Mouse (Mus musculus) megakaryocyte, embryonic 14.5 days (primary cell): ENCODE measurements at regions not wholly inside any gene's neighbourhood (a gene's known extent, or its start where the extent isn't known, plus 50 kb on each side); places are given as distances from the start of the nearest gene placed in this dataset.

Experiments used
- H3K27me3 ChIP-seq: replicated peaks from 2 replicates; pipeline ENCODE3; 2012; ENCODE audit warnings: inconsistent platforms
- H3K36me3 ChIP-seq: replicated peaks from 2 replicates; pipeline ENCODE3; 2012; ENCODE audit warnings: low read length, inconsistent platforms, mixed read lengths
- H3K4me1 ChIP-seq: 2 replicates; pipeline ENCODE4 v1.6.1; 2012; ENCODE audit warnings: inconsistent platforms
- H3K4me3 ChIP-seq: replicated peaks from 2 replicates; pipeline ENCODE3; 2012; ENCODE audit warnings: moderate library complexity, mild to moderate bottlenecking, inconsistent platforms
- H3K9me3 ChIP-seq: 2 replicates; pipeline ENCODE4 v1.6.1; 2012; ENCODE audit warnings: inconsistent platforms
- FLI1 ChIP-seq: IDR thresholded peaks from 2 replicates; pipeline ENCODE4 v1.6.1; 2012; ENCODE audit warnings: low read length, inconsistent platforms, mixed read lengths
- GATA1 ChIP-seq: IDR thresholded peaks from 3 replicates; pipeline ENCODE4 v1.6.1; 2012; ENCODE audit warnings: mixed read lengths, low read length, inconsistent platforms, borderline replicate concordance

DNA sequence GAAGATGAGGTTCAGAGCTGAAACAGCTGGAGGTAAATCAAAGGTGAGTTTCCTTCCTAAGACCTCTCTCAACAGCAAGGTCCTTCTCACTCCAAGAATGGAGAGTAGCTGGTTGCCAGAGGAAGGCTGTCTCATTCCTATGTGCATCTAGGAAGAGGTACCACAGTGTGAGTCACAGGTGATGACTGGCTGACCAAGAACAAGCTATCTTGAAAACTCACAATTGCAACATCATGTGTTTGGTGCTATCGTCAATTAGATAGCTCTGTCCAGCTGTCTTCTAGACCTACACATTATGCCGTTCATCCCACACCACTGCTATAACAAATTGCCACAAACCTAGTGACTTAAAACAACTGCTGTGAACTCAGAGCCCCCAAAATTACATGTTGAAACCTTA lies 72.3 kb upstream of the Skap2 start:
- H3K9me3 ChIP-seq = no peaks in the 10 kb centered on the region
- H3K4me1 ChIP-seq = no peaks in the 10 kb centered on the region
- H3K27me3 ChIP-seq = peaks cover 29% of the 10 kb centered on the region
- TF ChIP-seq FLI1 = no peak
- TF ChIP-seq GATA1 = no peak
- H3K4me3 ChIP-seq = no peak overlapping the region
- no peaks in the 10 kb centered on the region for H3K36me3 ChIP-seq

- H3K4me3 ChIP-seq = no peak overlapping the region
- H3K27me3 ChIP-seq = peaks cover 32% of the 10 kb centered on the region
- TF ChIP-seq FLI1 (no peak), GATA1 (no peak)
- no peaks in the 10 kb centered on the region for H3K9me3 ChIP-seq
- no peaks in the 10 kb centered on the region for H3K4me1 ChIP-seq
- H3K36me3 ChIP-seq = no peaks in the 10 kb centered on the region
These were observed 67.2 kb upstream of the Skap2 start for GRCm38 (mm10) chr6:52079501-52079900.

DNA sequence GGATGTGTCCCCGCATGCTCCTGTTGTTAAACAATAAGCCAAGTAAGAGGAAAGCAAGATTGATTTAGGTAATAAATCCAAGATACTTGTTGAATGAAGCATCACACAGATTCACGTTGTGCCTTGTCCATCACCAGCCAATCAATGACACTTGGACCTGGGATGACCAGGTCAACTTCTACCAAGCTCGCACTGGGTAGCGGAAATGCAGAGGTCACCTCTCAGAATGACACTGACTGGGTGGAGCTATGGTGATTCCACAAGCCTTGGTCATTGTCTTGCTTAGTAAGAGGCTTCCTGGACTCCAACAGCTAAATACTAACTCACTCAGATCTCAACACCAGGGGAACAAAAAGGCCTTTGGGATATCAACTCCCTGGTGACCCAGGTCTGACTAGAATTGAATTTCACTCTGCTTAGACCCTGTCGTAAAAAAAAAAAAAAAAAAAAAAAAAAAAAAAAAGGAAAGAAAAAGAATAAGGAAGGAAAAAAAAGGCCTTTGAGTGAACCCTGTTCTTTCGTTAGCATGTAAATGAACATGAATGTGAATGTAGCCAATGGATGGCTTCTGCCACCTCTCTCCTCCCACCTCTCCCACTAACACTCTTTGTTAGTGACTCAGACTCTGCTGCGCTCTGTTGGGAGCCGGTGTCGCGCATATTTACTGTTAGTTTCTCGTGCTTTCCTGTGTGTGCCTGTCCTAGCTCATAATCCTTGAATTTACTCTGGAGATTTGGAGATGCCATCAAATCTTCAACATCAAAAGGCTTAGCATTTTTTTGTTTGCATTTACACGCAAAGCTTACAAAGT lies 66.4 kb upstream of the Skap2 start:
- peaks cover 33% of the 10 kb centered on the region for H3K27me3 ChIP-seq
- H3K4me1 ChIP-seq = no peaks in the 10 kb centered on the region
- TF ChIP-seq FLI1 = no peak
- no peak for TF ChIP-seq GATA1
- H3K9me3 ChIP-seq = no peaks in the 10 kb centered on the region
- H3K36me3 ChIP-seq = no peaks in the 10 kb centered on the region
- H3K4me3 ChIP-seq = no peak overlapping the region

DNA sequence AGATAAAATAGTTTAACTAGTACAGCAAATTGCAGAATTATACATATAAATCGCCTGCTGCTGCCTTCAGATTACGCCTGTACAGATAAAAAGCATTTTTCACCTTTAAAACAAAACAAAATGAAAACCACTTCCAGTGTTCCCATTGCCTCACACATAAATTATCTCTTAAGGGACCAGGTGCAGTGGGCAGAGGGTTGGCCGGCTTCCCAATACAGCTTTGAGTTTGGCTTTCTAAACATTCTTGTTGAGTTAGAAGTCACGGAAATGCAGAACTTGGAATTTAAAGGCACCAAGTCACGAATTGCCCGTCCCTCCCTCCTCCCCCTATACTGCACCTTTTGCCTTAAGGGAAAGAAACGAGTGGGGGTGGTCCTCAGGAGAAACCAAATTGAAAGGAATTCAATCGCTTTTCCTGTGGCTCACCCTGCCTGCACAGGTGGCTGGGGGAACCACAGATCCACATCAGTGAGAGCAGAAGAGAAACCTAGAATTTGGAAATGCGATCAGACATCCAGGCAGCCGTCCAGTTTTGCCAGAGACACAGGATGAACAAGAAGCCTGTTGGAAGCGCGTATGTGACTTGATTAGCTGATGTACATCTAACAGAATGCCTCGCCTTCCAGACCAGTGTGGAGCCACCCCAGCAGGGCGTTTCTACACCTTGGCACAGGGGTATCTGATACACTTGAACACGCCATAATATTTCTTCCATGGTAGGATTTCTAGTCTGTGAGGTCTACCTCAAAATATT lies 64.0 kb upstream of the Skap2 start:
- peaks cover 38% of the 10 kb centered on the region for H3K27me3 ChIP-seq
- H3K4me3 ChIP-seq = no peak overlapping the region
- H3K4me1 ChIP-seq = no peaks in the 10 kb centered on the region
- H3K9me3 ChIP-seq = no peaks in the 10 kb centered on the region
- H3K36me3 ChIP-seq = no peaks in the 10 kb centered on the region
- TF ChIP-seq FLI1 = no peak
- no peak for TF ChIP-seq GATA1

GRCm38 (mm10) chr6:52074904-52075303 lies 62.6 kb upstream of the Skap2 start:
- H3K4me3 ChIP-seq = no peak overlapping the region
- H3K9me3 ChIP-seq = no peaks in the 10 kb centered on the region
- H3K27me3 ChIP-seq = peaks cover 37% of the 10 kb centered on the region
- H3K4me1 ChIP-seq = no peaks in the 10 kb centered on the region
- TF ChIP-seq FLI1 (no peak), GATA1 (no peak)
- no peaks in the 10 kb centered on the region for H3K36me3 ChIP-seq

GRCm38 (mm10) chr6:52067151-52067550 lies 54.8 kb upstream of the Skap2 start:
- H3K9me3 ChIP-seq = 0 out of 2 replicates have a peak, but pooled peaks cover 3% of the 10 kb centered on the region
- TF ChIP-seq GATA1 = no peak
- TF ChIP-seq FLI1 = no peak
- no peak overlapping the region for H3K4me3 ChIP-seq

GRCm38 (mm10) chr6:52065652-52066051 lies 53.3 kb upstream of the Skap2 start:
- Histone ChIP-seq H3K4me1 (peaks cover 6% of the 10 kb centered on the region; the same call in 1 of the 2 replicates), H3K4me3 (no peak overlapping the region), H3K36me3 (no peaks in the 10 kb centered on the region), H3K27me3 (peaks cover 17% of the 10 kb centered on the region), H3K9me3 (0 out of 2 replicates have a peak, but pooled peaks cover 3% of the 10 kb centered on the region)
- TF ChIP-seq GATA1 = no peak
- TF ChIP-seq FLI1 = no peak

More at GRCm38 (mm10) chr6:52067151-52067550, 54.8 kb upstream of the Skap2 start:
- H3K36me3 ChIP-seq = no peaks in the 10 kb centered on the region
- peaks cover 15% of the 10 kb centered on the region for H3K27me3 ChIP-seq
- H3K4me1 ChIP-seq = peaks cover 6% of the 10 kb centered on the region; the same call in 1 of the 2 replicates

DNA sequence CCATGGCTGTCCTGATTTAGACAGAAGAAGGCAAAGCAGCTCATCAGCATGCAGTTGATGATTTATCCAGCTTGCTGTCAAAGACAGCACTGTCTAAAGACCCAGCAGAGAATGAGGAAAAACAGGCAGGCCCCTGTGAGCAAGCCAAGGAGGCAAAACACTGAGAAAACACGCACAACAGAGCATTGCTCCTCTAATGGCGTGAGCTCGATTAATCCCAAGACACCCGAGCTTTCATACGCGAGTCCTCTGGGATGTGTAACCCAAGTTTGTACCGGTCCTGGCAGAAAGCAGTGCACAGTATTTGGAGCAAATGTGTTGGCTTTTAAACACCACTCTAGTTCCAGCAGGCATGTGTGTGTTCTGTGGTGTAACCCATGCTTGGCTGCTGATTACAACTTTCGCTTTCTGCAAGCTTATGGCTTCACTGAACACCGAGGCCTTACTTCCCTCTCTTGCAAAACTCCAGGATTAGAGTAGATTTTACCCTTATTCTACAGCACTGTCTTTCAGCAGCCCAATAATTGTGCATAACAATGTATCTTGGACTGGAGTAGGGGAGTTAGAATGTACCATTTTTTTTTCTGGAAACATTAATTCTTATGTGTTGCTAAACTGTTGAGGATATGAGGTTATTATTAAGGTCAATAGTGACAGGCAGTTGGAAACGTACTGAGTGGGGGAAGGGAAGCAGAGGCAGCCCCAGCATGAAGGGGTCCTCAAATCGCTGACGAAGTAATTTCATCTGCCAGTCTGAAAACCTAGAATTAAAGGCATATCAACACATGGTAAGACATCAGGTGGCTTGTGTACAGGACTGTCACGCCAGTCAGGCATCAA lies 52.0 kb upstream of the Skap2 start:
- TF ChIP-seq FLI1 (no peak), GATA1 (no peak)
- H3K9me3 ChIP-seq = 0 out of 2 replicates have a peak, but pooled peaks cover 3% of the 10 kb centered on the region

More for the DNA sequence above, 52.0 kb upstream of the Skap2 start:
- Histone ChIP-seq H3K36me3 (no peaks in the 10 kb centered on the region), H3K4me1 (peaks cover 6% of the 10 kb centered on the region; the same call in 1 of the 2 replicates), H3K27me3 (peaks cover 28% of the 10 kb centered on the region), H3K4me3 (peak overlapping the region; percentile 1)
